Mouse (Mus musculus): ENCODE measurements around the gene Rhox7a.
"Not testable (repeated sequence)": the region's sequence is repeated elsewhere in the genome, so short reads cannot be mapped to it uniquely, and the experiment has no call there.

The Rhox7a gene

DNA sequence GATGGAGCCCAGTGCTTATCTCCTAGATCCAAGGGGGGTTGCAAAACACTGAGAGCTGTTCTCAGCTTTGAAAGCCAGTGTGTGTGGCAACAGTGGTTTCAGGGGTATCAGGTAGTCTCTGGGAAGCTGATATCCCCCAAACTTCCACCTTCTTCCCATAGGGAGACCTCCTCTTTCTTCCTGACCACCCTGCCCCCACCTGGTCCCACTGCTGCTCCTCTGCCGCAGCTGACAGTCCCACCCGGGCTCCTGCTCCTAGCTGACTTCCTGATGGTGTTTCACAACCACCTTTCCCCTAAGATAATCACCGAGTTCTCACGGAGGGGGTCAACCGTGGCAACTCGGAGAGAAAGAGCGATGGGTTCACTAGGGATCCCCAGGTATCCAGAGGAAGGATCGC, at the start of gene Rhox7a:
Rhox7a (plus strand) TSS at position 301 of the 400 bp plus-strand sequence.
- DNase-seq = not testable (repeated sequence)

DNA sequence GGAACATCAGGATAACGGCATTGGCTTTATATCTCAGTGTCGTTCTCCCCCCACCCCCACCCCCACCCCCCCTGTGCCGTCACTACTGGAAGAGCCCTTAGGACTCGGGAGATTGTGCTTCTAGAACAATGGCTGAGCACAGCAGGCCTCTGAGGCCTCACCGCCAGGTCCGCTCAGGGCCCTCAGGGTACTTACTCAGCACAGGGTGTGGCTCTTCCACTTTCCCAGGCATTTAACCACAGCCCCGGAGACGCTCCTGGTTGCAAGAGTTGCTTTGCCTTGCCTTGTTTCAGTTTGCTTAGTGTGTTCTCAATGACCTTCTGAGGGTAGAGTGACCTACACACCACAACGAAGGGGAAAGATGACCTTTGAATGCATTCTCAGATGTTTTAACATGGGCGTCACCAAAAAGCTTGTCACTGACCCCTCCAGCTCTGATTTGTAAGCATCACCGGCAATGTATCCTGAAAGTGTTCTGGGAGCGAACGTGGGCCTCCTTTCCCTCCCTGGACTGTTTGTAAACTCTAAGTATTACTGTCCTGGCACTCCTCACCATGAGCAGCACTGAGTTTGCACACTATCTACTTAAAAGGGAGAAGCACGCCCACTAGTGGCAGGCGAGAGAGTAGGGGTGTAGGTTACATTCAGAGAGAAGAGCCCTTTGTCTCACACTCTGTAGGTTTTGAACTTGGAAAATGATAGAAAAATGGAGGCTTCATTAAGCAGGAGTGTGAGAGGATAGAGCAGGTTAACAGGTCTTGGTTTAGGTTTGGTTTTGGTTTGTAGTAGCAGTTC, 24.0 kb upstream of the Rhox7a start:
- DNase-seq = no peak

DNA sequence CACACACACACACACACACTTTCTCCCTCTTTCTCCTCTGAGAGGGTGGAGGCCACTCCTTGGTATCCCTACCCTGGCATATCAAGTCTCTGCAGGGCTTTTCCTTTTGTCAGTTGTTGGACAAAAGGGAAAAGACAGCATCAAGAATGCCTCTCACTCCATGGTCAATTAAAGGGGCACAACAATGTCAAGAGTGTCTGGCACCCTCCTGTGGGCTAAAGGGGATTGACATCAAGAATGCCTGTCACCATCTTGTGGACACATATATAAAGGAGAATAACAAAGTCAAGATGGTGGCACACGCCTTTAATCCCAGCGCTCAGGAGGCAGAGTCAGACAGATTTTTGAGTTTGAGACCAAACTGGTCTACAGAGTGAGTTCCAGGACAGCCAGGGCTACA, 22.1 kb upstream of the Rhox7a start:
- DNase-seq = no peak

DNA sequence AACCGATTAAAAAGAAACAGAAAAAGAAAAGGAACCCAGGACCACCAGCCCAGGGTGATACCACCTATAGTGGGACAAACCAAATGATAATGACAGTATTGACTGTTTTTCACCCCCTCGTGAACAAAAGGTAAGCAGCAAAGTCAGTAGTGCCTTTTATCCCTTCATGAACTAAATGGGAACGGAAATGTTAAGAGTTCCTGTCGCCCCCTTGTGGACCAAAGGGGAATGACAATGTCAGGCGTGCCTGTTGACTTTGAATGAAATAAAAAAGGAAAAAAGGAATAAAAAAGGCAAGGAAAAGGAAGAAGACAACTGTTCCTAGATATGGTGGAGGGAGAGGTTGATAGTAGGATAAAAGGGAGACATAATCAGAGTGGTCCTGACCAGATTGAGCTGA, 20.3 kb upstream of the Rhox7a start:
- DNase-seq = no peak

DNA sequence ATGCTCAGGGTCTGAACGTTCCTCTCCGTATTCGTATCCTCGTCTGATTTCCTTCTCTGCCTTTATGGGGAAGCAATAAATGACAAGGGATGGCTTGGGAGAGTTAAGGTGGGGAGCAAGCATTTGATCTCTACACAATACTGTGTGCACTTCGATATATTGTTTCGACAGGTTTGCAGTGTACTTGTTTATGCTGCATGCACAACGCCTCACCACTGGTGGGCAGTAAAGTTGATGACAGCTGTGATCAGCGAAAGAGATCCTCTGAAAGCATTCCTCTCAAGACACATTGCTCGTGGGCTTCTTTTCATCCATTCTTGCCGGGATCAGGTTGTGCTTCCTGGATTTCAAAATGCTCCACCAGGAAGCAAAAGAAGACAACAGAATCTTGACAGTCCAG, 15.8 kb upstream of the Rhox7a start:
- no peak for DNase-seq

- not testable (repeated sequence) for DNase-seq
Measured at GRCm38 (mm10) chrX:37826610-37827009, 4.9 kb upstream of the Rhox7a start, which contains the start of gene Rhox6. TSS of gene Rhox6 (plus strand) at chrX:37826910.

DNA sequence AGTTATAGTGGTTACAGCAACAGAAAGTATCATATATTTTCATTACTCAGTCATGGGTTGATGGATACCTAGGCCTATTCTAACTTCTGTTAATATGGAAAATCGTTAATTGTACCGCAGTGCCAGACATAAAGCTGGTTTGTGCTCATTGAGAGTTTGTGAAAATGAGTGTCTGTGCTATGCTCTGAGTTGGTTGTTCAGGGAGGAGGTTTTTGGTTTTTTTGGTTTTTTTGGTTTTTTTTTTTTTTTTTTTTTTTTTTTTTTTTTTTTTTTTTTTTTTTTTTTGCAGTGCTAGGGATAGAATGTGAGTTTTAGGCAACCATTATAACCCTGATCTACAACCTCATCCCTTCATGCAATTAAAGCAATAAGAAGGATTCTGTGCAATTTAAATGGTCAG, 40.2 kb downstream of the Rhox7a start:
- DNase-seq = no peak

DNA sequence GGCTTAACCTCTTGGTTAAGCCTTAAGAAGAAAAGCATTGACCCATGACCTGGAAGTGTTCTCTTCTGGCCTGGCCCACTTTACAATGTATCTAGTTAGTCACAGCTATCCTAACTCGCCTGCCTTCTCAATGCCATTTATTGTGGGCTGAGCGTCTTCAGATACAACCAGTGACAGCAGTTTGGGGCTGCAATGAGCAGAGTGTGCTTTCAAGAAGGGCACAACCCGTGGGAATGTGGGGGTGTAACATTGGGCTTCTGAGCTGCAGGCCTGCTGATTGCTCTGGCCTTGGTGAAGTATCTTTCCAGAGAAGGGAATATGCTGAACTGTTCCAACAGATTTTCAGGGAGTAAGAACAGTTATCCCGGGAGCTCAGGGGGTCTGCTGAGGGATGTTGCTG, 47.4 kb downstream of the Rhox7a start, which contains the start of gene Rhox8:
Rhox8 (minus strand) TSS at position 101 of the 400 bp plus-strand sequence.
- DNase-seq = no peak
